Mouse (Mus musculus) kidney, adult 9 months (tissue): Measurements from ENCODE around the gene Sf3b3.
"Not testable (repeated sequence)": the region's sequence is repeated elsewhere in the genome, so short reads cannot be mapped to it uniquely, and the experiment has no call there.

Source experiments
- DNase-seq: peaks from one replicate; pipeline ENCODE4 v3.0.0; 2022

The Sf3b3 gene

DNA sequence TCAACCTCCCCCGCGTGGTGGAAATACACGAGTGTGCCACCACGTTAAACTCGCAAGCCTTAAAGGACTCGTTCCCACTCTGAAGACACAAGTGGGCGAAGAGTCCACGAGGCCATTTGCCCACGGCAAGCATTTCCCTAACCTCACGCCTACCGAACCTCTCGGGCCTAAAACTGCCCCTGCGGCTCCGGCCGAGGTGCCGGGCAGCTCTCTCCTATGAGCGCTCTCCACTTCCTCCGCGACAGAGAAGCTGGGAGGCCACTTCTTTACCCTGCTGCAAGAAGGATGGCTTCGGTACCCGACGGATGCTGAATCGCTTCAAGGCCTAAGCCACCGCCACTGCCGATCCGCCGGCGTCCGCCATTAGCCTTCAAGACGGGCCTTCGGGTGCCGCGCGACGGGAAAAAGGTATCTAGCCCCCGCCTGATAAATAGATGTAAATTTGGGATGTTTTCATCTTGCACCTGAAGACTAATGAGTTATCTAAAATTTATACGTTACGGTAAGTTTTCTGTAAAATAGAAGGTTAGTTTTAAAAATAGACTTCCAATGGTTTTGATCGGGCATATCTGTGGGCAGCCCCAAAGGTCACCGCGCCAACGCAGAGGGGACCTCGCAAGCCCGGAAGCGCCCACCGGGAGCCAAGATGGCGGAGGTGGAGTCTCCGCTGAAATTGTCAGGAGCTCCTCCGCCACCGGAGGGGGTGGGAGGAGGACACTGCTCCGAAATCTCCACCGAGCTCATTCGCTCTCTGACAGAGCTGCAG is at the start of gene Sf3b3, which contains the start of gene Cog4:
TSS of gene Sf3b3 (minus strand) at position 383 of the 766 bp plus-strand sequence.
TSS of gene Cog4 (plus strand) at position 196 of the 766 bp plus-strand sequence.
- DNase-seq, result peak; percentile 93

DNA sequence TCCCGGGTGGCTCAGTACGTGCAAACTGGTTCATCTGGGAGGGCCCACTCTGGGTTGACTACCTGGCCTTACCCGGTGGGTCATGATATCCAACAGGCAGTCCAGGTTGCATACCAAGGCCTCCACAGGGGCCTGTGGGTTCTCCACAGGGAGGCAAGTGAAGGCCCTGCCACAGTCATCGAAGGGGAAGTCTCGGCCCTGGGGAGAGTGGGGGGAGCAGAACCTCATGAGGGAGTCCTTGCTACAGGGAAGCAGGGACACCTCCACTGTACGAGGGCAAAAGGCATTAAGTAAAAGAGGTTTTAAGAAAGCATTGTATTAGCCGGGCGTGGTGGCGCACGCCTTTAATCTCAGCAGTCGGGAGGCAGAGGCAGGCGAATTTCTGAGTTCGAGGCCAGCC is 49.2 kb upstream of the Sf3b3 start:
- no peak for DNase-seq

DNA sequence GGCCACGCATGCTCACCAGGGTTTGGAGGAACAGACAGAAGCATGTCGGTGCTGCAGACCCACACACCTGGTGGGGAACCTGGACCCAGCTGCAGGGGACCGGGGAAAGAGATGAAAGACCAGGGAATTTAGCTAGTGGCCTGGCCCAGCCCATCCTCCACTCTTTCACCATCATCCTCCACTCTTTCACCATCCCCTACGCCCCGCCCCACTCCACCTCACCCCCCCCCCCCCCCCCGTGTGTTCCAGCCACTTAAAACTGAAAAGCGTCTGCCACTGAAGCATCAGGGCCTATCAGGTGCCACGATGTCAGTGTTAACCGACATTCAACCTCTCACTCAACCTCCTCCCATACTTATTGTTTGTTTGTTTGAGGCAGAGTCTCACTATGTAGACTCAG is 48.7 kb upstream of the Sf3b3 start:
- no peak for DNase-seq

DNA sequence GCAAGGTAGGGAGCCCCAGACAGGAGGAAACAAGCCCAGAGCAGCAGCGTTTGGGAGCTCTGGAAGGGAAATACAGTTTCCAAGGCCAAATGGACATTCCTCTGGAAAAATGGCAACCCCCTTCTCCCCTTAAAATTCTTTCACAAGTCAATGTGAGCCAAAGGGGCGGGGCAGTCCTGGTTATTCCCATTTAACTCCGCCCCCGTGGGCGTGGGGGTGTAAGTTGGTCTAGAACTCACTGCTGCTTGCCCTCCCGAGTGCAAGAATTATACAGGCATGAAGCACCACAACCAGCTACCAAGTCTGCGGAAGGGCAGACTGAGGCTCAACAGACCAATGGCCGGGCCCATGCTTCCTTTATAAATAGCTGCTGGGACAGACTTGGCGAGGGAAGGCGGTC is 48.3 kb upstream of the Sf3b3 start:
- DNase-seq, result no peak

DNA sequence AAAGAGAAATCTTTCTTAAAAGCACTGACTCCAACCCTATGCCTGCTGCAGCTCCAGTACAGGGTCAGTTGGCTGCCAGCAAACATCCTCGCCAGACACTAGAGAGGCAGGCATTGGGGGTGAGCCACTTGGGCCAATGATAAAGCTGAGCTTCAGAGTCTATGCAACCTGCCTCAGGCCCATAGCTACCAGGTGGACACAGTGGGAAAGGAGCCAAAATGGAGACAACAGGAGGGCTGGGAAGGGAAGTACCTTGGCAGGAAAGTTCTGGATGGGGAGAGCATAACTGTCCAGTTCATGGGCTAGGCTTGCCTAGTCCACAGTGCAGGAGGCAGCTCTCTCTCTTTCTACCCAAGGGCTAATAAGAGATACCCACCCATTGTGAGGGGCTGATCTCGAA is 46.3 kb upstream of the Sf3b3 start:
- no peak for DNase-seq

DNA sequence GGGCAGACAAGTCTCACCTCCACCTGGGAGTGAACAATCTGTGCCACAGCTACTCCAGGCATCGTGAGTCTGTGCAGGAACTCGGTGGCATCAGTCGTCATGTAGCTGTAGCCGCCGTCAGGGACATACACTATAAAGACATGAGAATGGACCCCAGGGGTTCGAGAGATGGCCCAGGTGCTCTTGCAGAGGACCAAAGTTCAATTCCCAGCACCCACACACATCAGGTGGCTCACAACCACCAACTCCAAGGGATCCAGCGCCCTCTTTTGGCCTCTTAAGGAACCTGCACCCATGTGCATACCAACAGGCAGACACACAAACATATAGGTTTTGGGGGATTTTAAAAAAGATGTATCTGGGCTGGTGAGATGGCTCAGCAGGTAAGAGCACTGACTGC is 45.5 kb upstream of the Sf3b3 start:
- DNase-seq, result no peak

DNA sequence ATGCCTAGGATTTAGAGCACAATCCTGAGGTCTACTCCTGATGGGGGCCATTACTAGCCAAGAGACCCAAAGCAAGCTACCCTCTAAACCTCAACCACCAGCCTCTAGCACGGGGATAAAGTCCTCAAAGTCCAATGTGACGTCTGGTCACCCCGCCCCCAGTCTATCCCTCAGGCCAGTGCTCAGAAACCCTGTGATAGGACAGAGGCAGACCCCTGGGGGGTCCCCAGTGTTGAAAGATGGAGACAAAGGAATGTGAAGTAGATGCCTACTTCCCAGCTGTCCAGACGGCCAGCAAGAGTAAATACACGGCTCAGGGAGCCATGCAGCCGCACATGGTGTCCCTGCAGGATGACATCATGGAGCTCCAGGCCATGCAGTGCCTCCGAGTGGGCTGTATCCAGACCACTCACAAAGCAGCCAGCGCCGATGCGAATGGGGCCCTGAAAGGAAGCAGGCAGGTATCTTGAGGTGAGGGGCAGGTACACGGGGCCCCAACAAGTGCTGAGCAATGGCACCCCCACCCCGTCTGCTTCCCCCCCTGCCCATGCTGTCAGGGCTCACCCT is 43.4 kb upstream of the Sf3b3 start:
- DNase-seq, result no peak

DNA sequence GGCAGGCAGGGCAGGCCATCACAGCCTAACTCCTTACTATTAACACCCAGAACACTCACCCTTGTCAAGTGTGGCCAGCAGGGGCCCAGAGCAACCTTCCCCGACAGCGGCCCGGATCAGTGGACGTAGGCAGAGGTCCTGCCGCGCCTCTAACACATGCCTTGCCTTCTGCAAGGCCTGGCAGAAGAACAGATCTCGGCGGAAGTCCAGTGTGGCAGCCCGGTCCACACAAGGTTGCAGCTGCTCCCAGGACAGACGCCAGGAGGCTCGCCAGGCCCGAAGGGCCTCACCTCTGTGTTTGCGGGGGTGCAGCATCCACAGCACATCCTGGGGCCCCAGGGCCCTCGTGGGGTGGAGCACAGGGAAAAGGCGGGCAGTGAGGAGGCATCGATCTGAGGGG is 42.3 kb upstream of the Sf3b3 start:
- DNase-seq, result no peak

DNA sequence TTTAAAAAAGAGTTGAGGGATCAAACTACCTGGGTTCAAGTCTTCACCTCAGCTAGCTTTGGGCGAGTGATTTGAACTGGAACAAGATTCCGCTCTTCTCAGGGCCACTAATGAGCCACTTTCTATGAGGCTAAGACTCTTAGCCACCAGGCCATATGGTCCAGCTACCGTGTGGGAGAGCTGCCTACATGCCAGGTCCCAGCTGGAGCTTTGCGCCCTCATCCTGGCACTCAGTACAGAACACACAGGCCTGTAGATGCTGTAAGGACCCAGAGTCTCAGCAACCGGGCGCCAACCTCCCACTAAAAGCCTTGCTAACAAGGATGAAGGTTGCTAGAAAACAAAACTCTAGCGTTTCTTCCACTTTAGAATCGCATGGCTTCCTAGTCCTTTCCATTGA is 41.9 kb upstream of the Sf3b3 start:
- DNase-seq, result no peak

DNA sequence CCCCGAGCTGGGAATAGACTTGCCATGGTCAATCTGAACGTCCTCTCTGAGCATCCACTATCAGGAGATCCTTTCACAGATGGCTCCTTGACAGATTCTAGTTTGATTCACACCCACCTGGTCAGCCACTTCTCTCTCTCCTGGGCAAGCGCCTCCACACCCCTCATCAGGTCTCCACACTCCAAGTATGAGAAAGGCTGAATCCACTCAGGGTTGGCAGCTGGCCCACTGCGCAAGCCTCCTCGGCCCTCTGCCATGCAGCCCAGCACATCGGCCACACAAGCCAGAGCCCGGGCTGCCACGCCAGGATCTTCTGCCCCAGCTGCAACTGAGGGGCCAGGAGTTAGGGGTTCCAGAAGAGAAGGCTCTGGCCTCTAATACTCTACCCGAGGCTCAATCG is 41.0 kb upstream of the Sf3b3 start:
- no peak for DNase-seq

DNA sequence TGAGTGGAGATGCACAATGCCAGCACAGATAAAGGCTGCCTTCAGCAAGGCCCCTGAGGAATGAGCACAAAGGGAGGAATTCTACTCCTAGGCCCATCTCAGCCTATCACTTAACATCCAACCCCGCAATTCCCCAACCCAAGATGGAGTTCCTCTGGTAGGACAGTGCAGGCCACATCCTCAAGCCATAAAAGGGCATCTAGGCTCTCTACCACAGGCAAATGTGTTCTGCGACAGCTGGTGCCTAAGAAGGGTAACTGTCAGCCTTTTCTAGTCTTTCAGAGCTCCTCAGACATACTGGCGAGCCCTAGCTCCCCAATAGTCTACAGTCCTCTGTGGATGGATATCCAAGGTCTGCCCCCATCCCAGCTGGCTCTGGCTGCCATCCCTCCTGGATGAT is 40.0 kb upstream of the Sf3b3 start:
- no peak for DNase-seq

DNA sequence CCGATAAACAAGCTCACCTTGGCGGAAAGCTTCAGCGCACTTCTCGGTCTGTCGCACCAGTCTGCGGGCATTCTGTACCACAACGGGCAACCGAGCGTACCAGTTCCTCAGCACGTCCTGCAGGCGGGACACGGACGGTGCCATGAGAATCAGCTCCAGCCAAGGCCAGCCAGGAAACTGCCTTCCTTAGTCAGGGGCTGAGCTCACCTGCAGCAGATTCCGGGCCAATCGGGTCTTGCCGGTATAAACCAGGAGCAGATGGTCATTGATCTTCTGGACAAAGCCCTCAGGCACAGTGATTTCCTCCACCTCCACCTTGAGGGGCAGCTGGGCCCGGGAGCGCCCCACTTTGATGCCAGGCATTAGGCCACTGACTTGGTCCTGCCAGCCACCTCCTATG is 37.2 kb upstream of the Sf3b3 start:
- no peak for DNase-seq

DNA sequence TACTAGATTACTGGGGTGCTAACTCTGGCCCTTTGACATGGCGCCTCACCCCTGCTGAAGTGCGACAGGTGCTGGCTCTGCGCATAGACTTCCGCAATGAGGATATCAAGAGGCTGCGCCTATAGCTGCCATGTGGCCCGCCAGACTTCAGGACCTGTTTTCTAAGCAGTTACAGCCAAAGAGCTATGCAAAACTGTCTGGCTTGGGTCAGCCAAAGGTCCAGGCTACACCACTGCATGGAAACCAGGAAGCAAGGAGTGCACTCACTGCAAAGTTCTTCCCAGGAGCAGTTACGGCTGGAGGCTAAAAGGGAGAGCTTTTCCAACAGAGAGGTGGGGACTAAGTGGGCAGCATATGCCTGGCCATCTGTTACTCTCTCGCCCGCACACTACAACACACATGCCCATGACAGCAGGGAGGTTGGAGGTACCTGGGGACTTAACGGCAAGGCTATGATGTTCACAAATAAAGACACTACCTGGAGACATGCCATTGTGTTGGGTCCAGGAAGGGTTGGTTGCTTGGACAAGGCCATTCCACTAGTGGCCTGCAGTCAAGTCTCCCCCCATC is 35.2 kb upstream of the Sf3b3 start:
- DNase-seq, result no peak

DNA sequence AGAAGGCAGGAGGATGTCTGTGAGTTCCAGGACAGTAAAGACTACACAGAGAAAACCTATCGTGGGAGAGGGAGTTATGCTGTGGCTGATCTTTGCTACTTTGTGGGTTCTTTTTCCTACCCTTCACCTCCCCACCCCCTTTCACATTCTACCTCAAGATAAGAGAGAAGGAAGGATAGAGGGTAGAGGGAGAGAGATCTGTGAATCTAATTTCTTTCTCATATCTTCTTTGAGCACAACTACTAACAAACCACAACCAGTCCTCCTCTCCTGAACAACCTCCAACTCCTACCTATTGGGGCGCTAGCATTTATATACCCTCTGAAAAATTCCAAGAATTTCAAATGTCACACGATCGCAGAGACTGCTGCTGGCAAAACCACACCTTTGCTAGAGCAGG is 31.3 kb upstream of the Sf3b3 start:
- DNase-seq, result no peak

DNA sequence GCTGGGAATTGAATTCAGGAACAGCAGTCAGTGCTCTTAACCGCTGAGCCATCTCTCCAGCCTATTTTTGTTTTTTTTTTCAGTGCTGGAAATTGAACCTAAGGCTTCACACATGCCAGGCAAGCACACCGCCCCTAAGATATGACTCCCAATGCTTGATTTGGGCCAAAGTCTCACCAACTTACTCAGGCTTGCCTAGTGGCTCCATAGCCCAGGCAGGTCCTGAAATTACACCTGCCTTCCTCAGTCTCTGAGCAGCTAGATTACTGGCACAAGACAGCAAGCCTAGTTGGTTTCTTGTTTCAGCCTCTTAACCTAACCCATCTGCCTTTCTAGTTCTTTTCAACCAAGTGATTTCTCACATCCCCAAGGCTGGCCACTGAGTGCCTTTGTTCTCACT is 23.9 kb upstream of the Sf3b3 start:
- no peak for DNase-seq

DNA sequence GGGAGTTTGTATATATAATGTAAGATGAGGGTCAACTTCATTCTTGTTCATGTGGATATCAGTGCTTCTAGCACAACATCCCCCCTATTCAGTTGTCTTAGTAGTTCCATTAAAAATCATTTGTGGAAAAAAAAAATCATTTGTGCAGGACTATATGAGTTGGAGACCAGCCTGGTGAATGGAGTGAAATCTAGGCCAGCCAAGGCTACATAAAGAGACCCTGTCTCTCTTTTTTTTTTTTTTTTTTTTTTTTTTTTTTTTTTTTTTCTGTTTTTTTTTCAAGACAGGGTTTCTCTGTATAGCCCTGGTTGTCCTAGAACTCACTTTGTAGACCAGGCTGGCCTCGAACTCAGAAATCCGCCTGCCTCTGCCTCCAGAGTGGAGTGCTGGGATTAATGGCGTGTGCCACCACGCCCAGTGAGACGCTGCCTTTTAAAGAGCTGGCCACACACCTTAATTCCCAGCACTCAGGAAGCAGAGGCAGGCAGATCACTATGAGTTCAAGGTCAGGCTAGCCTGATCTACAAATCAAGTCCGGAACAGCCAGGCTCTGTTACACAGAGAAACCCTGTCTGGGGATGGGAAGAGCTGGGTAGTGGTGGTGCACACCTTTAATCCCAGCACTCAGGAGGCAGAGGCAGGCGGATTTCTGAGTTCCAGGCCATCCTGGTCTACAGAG is 14.9 kb upstream of the Sf3b3 start:
- DNase-seq, result not testable (repeated sequence)

DNA sequence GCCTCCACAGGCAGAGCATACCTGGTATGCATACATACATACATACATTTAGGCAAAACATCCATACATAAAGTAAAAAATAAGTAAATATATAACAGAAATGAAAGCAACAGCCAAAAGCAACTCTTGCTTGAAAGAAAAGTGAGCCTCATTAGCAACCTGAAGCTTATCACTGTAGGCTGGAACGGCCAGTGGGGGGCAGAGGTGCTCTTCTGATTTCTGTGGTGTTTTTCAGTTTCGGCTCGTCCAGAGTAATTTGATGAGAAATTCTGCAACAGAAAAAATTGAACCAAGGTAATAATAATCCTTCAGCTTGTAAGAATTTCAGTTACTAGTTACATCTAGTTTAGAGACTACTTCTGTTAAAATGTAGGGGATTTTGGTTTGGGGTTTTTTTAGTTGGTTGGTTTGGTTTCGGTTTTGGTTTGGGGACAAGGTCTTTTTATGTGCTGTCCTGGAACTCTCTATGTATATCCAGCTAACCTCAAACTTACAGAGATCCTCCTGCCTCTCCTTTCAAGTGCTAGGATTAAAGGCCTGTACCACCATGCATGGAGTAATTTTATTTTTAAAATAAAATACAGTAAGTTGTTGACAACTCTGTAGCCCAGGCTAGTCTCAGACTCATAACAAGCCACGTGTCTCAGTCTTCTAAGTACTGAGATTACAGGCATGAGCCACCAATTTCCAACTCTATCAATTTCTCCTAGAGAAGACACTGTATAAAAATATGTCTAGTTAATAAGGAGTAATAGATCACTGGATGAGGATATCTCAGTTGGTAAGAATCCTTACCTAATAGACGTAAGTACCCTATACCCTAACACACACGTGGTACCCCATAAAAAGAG is 13.3 kb upstream of the Sf3b3 start:
- no peak for DNase-seq

DNA sequence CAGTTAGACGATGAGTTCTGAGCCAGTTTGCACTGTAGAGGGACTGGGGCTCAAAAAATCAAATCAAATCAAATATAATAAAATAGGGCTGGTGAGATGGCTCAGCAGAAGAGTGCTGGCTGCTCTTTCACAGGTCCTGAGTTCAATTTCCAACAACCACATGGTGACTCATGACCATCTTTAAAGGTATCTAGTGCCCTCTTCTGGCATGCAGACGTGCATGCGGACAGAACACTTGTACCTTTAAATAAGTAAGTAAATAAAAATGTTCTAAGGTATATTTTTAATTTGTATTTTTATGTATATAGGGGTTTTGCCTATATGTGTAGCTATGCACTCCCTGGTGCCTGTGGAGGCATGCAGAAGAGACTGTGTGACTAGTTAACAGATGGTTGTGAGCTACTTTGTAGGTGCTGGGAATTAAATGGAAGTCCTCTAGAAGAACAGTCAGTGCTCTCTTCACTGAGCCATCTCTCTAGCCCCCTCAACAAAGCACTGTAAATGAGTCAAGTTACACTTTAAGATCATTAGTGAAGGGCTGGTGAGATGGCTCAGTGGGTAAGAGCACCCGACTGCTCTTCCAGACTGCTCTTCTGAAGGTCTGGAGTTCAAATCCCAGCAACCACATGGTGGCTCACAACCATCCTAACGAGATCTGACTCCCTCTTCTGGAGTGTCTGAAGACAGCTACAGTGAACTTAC is 10.3 kb upstream of the Sf3b3 start:
- DNase-seq, result peak; percentile 19

DNA sequence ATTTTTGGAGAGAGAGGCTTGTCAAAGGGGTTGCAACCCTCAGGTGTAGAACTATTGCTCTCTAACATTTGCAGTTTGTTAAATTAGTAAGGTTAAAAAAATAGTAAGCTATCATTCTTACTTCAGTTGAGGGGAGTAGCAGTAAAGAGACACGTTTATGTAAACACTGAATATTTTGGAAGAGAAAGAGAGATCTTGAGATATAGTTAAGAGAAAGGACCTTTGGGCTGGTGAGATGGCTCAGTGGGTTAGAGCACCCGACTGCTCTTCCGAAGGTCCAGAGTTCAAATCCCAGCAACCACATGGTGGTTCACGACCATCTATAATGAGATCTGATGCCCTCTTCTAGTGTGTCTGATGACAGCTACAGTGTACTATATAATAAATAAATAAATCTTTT is 9.5 kb upstream of the Sf3b3 start:
- DNase-seq, result not testable (repeated sequence)

DNA sequence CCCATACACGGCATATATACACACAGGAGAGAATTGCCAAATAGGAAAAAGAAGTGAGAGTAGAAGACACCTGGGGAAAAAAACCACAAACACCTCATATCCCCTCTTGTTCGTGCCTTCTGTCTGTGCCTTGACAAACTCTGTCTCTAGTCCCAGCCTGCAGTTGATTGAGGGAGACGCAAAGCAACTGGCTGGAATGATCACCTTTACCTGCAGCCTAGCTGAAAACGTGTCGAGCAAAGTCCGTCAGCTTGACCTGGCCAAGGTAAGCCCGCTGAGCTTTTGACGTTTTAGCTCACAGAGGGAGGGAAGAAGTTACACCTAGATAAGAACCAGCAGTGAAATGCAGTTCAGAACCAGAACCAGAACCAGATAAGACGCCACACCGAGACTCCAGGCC is 4.6 kb upstream of the Sf3b3 start:
- no peak for DNase-seq

DNA sequence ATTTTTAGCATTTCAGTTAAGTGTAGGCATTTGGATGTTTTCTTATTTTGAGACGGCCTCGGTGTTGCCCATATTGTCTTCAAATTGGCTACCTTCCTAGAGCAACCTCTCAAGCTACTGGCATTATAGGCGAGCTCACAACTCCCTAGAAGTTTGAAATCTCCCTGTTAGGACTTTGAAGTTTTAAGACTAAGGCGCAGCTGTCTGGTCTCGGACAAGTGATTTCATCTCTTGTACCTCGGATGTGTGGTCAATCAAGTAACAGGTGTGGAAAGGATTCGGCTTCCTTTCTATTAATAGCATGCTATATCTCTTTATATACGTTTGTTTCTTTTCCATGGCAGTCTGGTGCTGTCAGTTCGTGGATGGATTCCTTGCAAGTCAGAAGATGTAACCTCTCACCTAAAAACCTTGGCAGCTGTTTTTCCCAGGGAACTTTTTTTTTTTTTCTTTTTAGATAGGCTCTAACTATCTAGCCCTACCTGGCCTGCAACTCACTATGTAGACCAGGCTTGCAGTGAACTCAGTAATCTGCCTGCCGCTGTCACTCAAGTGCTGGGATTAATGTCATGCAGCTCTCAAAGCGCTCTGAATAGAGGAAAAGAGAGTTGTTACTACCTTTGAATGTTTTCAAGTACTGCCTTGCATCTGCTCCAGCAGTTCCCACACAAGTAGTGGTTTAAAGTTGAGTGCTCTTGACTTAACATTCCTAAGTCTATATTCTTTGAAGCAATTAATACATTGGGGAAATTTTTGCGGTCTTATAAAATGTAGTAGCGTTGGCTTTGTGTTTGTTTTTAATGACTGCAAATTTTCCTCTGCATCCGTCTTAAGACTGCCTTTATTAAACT is 1.3 kb upstream of the Sf3b3 start:
- no peak for DNase-seq
